Mouse (Mus musculus): Measurements from ENCODE around the gene Ran. TPM values are rescaled to one million over a fixed set of nuclear protein-coding genes. Genes with fewer than 3 reads are reported as not detected.

Ran gene
- polyA plus RNA-seq, 1 experiment from 2014 or later, result 878 TPM

Other genes starting within 250 kb of the Ran start
- gene Rimbp2, start 66.6 kb upstream of the Ran start, polyA plus RNA-seq (2014; fragmentation: Nextera tagmentation; extraction: Ambion mirVana), result 0.12 and 0.37 TPM in 2 replicates
- 87.3 and 98.4 TPM in 2 replicates for gene Stx2, start 11.5 kb upstream of the Ran start, polyA plus RNA-seq (2014; fragmentation: Nextera tagmentation; extraction: Ambion mirVana)
- not detected in 2 replicates for gene Adgrd1, start 76.7 kb downstream of the Ran start, polyA plus RNA-seq (2014; fragmentation: Nextera tagmentation; extraction: Ambion mirVana)